Mouse (Mus musculus) embryonic facial prominence, embryonic 13.5 days (tissue): Measurements from ENCODE around the gene Igf1r. TPM values are rescaled to one million over a fixed set of nuclear protein-coding genes. Genes with fewer than 3 reads are reported as not detected.
A peak's percentile ranks its signal among the peaks of the same experiment; 100 is the strongest.

Source experiments
- ATAC-seq: fragments of 200-750 bp; cut with Nextera tagmentation; 2 replicates; pipeline ENCODE4 v1.8.0; 2017; ENCODE audit warnings: low read depth; ENCODE audit not compliant: insufficient number of reproducible peaks, insufficient read depth, low FRiP score, low TSS enrichment
- H3K27ac ChIP-seq: fragments of 300-500 bp; sonication (generic); 2 replicates; pipeline ENCODE4 v1.5.1; 2015; ENCODE audit warnings: moderate library complexity, mild to moderate bottlenecking, inconsistent platforms
- H3K27me3 ChIP-seq: fragments of 300-500 bp; sonication (generic); 2 replicates; pipeline ENCODE4 v1.6.1; 2015; ENCODE audit warnings: mild to moderate bottlenecking, inconsistent platforms
- H3K36me3 ChIP-seq: fragments of 300-500 bp; sonication (generic); 2 replicates; pipeline ENCODE4 v1.6.1; 2015; ENCODE audit warnings: mild to moderate bottlenecking, inconsistent platforms
- H3K4me1 ChIP-seq: fragments of 300-500 bp; sonication (generic); 2 replicates; pipeline ENCODE4 v1.6.1; 2015; ENCODE audit warnings: inconsistent platforms
- H3K4me2 ChIP-seq: fragments of 300-500 bp; sonication (generic); 2 replicates; pipeline ENCODE4 v1.6.1; 2015; ENCODE audit warnings: moderate library complexity, mild to moderate bottlenecking, inconsistent platforms
- H3K4me3 ChIP-seq: fragments of 300-500 bp; sonication (generic); 2 replicates; pipeline ENCODE4 v1.5.1; 2015; ENCODE audit warnings: mild to moderate bottlenecking, inconsistent platforms
- H3K9ac ChIP-seq: fragments of 300-500 bp; sonication (generic); 2 replicates; pipeline ENCODE4 v1.6.1; 2015; ENCODE audit warnings: mild to moderate bottlenecking, inconsistent platforms
- H3K9me3 ChIP-seq: fragments of 300-500 bp; sonication (generic); 2 replicates; pipeline ENCODE4 v1.6.1; 2016; ENCODE audit warnings: inconsistent platforms
- WGBS: fragments of 180-500 bp; shearing (Covaris S2); methylation state at CpG from one replicate; pipeline ENCODE4 v1.1.7; 2015; ENCODE audit warnings: mixed read lengths; 5-methylcytosine and 5-hydroxymethylcytosine counted together
- polyA plus RNA-seq: library from polyadenylated mRNA; unstranded; fragments of >200 nt; fragmentation: Nextera tagmentation; extraction: Ambion mirVana; gene quantifications from 2 replicates; pipeline ENCODE4 v1.2.1, GENCODE M21; 2015

The Igf1r gene
- polyA plus RNA-seq, 1 experiment from 2014 or later = 28.7 TPM

GRCm38 (mm10) chr7:68026076-68026475, 73.4 kb downstream of the Igf1r start:
- H3K27me3 ChIP-seq = no peaks in the 10 kb centered on the region
- no peak overlapping the region for H3K4me3 ChIP-seq
- ATAC-seq = no peak
- peaks cover 52% of the 10 kb centered on the region for H3K4me1 ChIP-seq
- H3K36me3 ChIP-seq = 0 out of 2 replicates have a peak, but pooled peaks cover 3% of the 10 kb centered on the region
- no peaks in the 10 kb centered on the region for H3K9me3 ChIP-seq
- H3K27ac ChIP-seq = no peak overlapping the region
- no peak overlapping the region for H3K9ac ChIP-seq
- 40% methylated on average over 9 of the region's 9 CpGs for WGBS
- no peak overlapping the region for H3K4me2 ChIP-seq

- Histone ChIP-seq H3K4me3 (no peak overlapping the region), H3K9ac (no peak overlapping the region), H3K36me3 (0 out of 2 replicates have a peak, but pooled peaks cover 3% of the 10 kb centered on the region), H3K4me1 (peaks cover 46% of the 10 kb centered on the region), H3K27me3 (no peaks in the 10 kb centered on the region), H3K4me2 (no peak overlapping the region), H3K9me3 (no peaks in the 10 kb centered on the region), H3K27ac (no peak overlapping the region)
- no peak for ATAC-seq
- WGBS = 61% methylated on average over 4 of the region's 4 CpGs
Measured at GRCm38 (mm10) chr7:68028167-68028566, 75.5 kb downstream of the Igf1r start.

- Histone ChIP-seq H3K27ac (no peak overlapping the region), H3K4me2 (no peak overlapping the region), H3K27me3 (no peaks in the 10 kb centered on the region), H3K36me3 (no peaks in the 10 kb centered on the region), H3K9ac (no peak overlapping the region), H3K4me1 (peaks cover 37% of the 10 kb centered on the region), H3K9me3 (no peaks in the 10 kb centered on the region), H3K4me3 (no peak overlapping the region)
- ATAC-seq = no peak
- 30% methylated on average over 9 of the region's 9 CpGs for WGBS
Measured at GRCm38 (mm10) chr7:68030846-68031245, 78.2 kb downstream of the Igf1r start.

GRCm38 (mm10) chr7:68036527-68036926, 83.9 kb downstream of the Igf1r start:
- H3K4me3 ChIP-seq = no peak overlapping the region
- WGBS = 81% methylated on average over 4 of the region's 4 CpGs

GRCm38 (mm10) chr7:68038846-68039245, 86.2 kb downstream of the Igf1r start:
- Histone ChIP-seq H3K27me3 (no peaks in the 10 kb centered on the region), H3K4me3 (no peak overlapping the region), H3K27ac (no peak overlapping the region), H3K4me2 (no peak overlapping the region), H3K9ac (no peak overlapping the region), H3K9me3 (no peaks in the 10 kb centered on the region), H3K36me3 (0 out of 2 replicates have a peak, but pooled peaks cover 5% of the 10 kb centered on the region), H3K4me1 (peaks cover 12% of the 10 kb centered on the region)
- WGBS = 63% methylated on average over 8 of the region's 8 CpGs
- no peak for ATAC-seq

More at GRCm38 (mm10) chr7:68036527-68036926, 83.9 kb downstream of the Igf1r start:
- Histone ChIP-seq H3K4me2 (no peak overlapping the region), H3K36me3 (no peaks in the 10 kb centered on the region), H3K4me1 (peaks cover 8% of the 10 kb centered on the region), H3K27ac (no peak overlapping the region), H3K9me3 (no peaks in the 10 kb centered on the region), H3K9ac (no peak overlapping the region), H3K27me3 (no peaks in the 10 kb centered on the region)
- ATAC-seq = no peak

GRCm38 (mm10) chr7:68039550-68039949, 86.9 kb downstream of the Igf1r start:
- Histone ChIP-seq H3K36me3 (0 out of 2 replicates have a peak, but pooled peaks cover 5% of the 10 kb centered on the region), H3K4me2 (no peak overlapping the region), H3K27ac (no peak overlapping the region), H3K4me3 (no peak overlapping the region), H3K9ac (no peak overlapping the region), H3K9me3 (no peaks in the 10 kb centered on the region), H3K4me1 (peaks cover 12% of the 10 kb centered on the region), H3K27me3 (no peaks in the 10 kb centered on the region)
- no peak for ATAC-seq
- 71% methylated on average over 2 of the region's 2 CpGs for WGBS

- no peak for ATAC-seq
- Histone ChIP-seq H3K4me2 (no peak overlapping the region), H3K27me3 (no peaks in the 10 kb centered on the region), H3K27ac (no peak overlapping the region), H3K9ac (no peak overlapping the region), H3K36me3 (0 out of 2 replicates have a peak, but pooled peaks cover 5% of the 10 kb centered on the region), H3K4me1 (peaks cover 31% of the 10 kb centered on the region), H3K4me3 (no peak overlapping the region), H3K9me3 (no peaks in the 10 kb centered on the region)
- WGBS = 72% methylated on average over 4 of the region's 4 CpGs
Measured at GRCm38 (mm10) chr7:68044621-68045020, 92.0 kb downstream of the Igf1r start.

GRCm38 (mm10) chr7:68047152-68047551, 94.5 kb downstream of the Igf1r start:
- 76% methylated on average over 4 of the region's 4 CpGs for WGBS
- no peak overlapping the region for H3K4me3 ChIP-seq
- H3K4me1 ChIP-seq = peaks cover 25% of the 10 kb centered on the region
- H3K36me3 ChIP-seq = 0 out of 2 replicates have a peak, but pooled peaks cover 4% of the 10 kb centered on the region
- H3K27ac ChIP-seq = no peak overlapping the region
- H3K27me3 ChIP-seq = no peaks in the 10 kb centered on the region
- no peak for ATAC-seq
- no peak overlapping the region for H3K4me2 ChIP-seq
- no peak overlapping the region for H3K9ac ChIP-seq
- no peaks in the 10 kb centered on the region for H3K9me3 ChIP-seq

- H3K27me3 ChIP-seq = no peaks in the 10 kb centered on the region
- H3K9me3 ChIP-seq = no peaks in the 10 kb centered on the region
- 69% methylated on average over 4 of the region's 4 CpGs for WGBS
- no peak overlapping the region for H3K9ac ChIP-seq
- no peak for ATAC-seq
- H3K4me1 ChIP-seq = peaks cover 29% of the 10 kb centered on the region
- peak overlapping the region; percentile 60 for H3K27ac ChIP-seq
- no peaks in the 10 kb centered on the region for H3K36me3 ChIP-seq
- H3K4me3 ChIP-seq = no peak overlapping the region
- H3K4me2 ChIP-seq = no peak overlapping the region
Measured at GRCm38 (mm10) chr7:68048532-68048931, 95.9 kb downstream of the Igf1r start.

- Histone ChIP-seq H3K27ac (peak overlapping the region; percentile 60), H3K9ac (no peak overlapping the region), H3K27me3 (no peaks in the 10 kb centered on the region), H3K36me3 (no peaks in the 10 kb centered on the region), H3K9me3 (no peaks in the 10 kb centered on the region), H3K4me3 (no peak overlapping the region), H3K4me2 (peak overlapping the region; percentile 24; the same call in 1 of the 2 replicates), H3K4me1 (peaks cover 34% of the 10 kb centered on the region)
- no peak for ATAC-seq
- WGBS = 34% methylated on average over 7 of the region's 7 CpGs
Measured at GRCm38 (mm10) chr7:68049048-68049447, 96.4 kb downstream of the Igf1r start.

GRCm38 (mm10) chr7:68053002-68053624, 100.5 kb downstream of the Igf1r start:
- no peaks in the 10 kb centered on the region for H3K27me3 ChIP-seq
- peaks cover 50% of the 10 kb centered on the region for H3K4me1 ChIP-seq
- H3K9ac ChIP-seq = no peak overlapping the region
- H3K27ac ChIP-seq = no peak overlapping the region
- no peak overlapping the region for H3K4me3 ChIP-seq
- H3K9me3 ChIP-seq = no peaks in the 10 kb centered on the region
- H3K4me2 ChIP-seq = no peak overlapping the region
- WGBS = 76% methylated on average over 10 of the region's 10 CpGs
- ATAC-seq = no peak
- no peaks in the 10 kb centered on the region for H3K36me3 ChIP-seq

GRCm38 (mm10) chr7:68054498-68054897, 101.9 kb downstream of the Igf1r start:
- H3K4me3 ChIP-seq = no peak overlapping the region
- no peak overlapping the region for H3K9ac ChIP-seq
- WGBS = 29% methylated on average over 2 of the region's 2 CpGs
- ATAC-seq = no peak
- no peaks in the 10 kb centered on the region for H3K36me3 ChIP-seq
- 0 out of 2 replicates have a peak overlapping the region, but pooled peaks have one; percentile 33 for H3K27ac ChIP-seq
- H3K9me3 ChIP-seq = no peaks in the 10 kb centered on the region
- H3K27me3 ChIP-seq = no peaks in the 10 kb centered on the region
- no peak overlapping the region for H3K4me2 ChIP-seq
- peaks cover 36% of the 10 kb centered on the region for H3K4me1 ChIP-seq
